Mouse (Mus musculus): ENCODE results near the gene Sema3g.

DNA sequence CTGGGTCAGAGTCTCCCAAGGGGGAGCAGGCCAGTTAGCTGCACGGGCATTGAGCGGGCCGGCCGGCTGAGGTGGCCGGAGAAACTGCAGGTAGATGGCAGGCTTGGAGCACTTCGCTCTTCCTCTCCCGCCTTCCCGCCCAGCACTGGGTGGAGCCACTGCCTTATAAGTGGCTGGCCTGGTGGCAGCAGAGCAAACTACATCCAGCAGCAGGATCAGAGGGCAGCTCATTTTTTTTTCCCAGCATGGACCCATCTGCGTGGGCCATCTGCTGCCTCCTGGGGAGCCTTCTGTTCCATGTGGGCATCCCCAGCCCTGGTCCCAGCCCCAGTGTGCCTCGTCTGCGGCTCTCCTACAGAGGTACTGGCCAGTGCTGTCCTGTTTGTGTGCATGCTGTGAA lies at the start of gene Sema3g:
- TF ChIP-seq GATA1 (IDR thresholded peaks at IDR 0.05; ENCODE audit: low read length) (no peak), TAL1 (IDR thresholded peaks at IDR 0.05; ENCODE audit: low read length) (no peak)

Measured in erythroblast, embryonic 14.5 days (primary cell).